Mouse (Mus musculus): ENCODE measurements around the gene Ispd.

- TF ChIP-seq CTCF (IDR thresholded peaks at IDR 0.05; ENCODE audit: low read depth) (no peak), EP300 (IDR thresholded peaks at IDR 0.05; ENCODE audit: low read depth) (no peak)
Observed at GRCm38 (mm10) chr12:36566974-36567373, 185.7 kb downstream of the Ispd start.

All from liver, postnatal 0 days (tissue).